Mouse (Mus musculus) mouse embryonic stem cell (cell line): ENCODE results near the gene Frmd4b.

ENCODE experiments used
- in situ Hi-C, 2 experiments: fragments of 300-500 bp; cut with MboI; formaldehyde crosslinking; loops; 1 replicate in 1 of 2; 3 replicates in 1 of 2; pipeline ENCODE4 v1.14.3; 2019 to 2020; ENCODE audit warnings: low sequenced_read_pairs in 2 of 2, low pct_unique_long_range_greater_than_20kb in 1 of 2, mixed read lengths in 1 of 2; ENCODE audit not compliant: unreplicated experiment in 1 of 2

Gene Frmd4b

GRCm38 (mm10) chr6:97409467-97410239, 207.7 kb downstream of the Frmd4b start:
- in situ Hi-C loops, result loop anchor here in 1 of 2 experiments (10.0 kb wide), 2 partner anchors 145 to 305 kb away; no protein-coding TSS in a partner anchor

GRCm38 (mm10) chr6:97407914-97408313, 209.4 kb downstream of the Frmd4b start:
- in situ Hi-C loops, result no loop called here

- in situ Hi-C loops, result no loop called here
These were observed 209.9 kb downstream of the Frmd4b start for GRCm38 (mm10) chr6:97407425-97407824.

- in situ Hi-C loops, result no loop called here
These were observed 212.0 kb downstream of the Frmd4b start for GRCm38 (mm10) chr6:97405311-97405710.

GRCm38 (mm10) chr6:97402822-97403472, 214.4 kb downstream of the Frmd4b start:
- in situ Hi-C loops, result no loop called here

GRCm38 (mm10) chr6:97400446-97400845, 216.9 kb downstream of the Frmd4b start:
- in situ Hi-C loops, result no loop called here

GRCm38 (mm10) chr6:97397935-97398334, 219.4 kb downstream of the Frmd4b start:
- in situ Hi-C loops, result no loop called here

GRCm38 (mm10) chr6:97396957-97397354, 220.4 kb downstream of the Frmd4b start:
- in situ Hi-C loops, result no loop called here

- in situ Hi-C loops, result no loop called here
These were observed 220.9 kb downstream of the Frmd4b start for GRCm38 (mm10) chr6:97396351-97396956.

- in situ Hi-C loops, result no loop called here
These were observed 221.6 kb downstream of the Frmd4b start for GRCm38 (mm10) chr6:97395477-97396350.

- in situ Hi-C loops, result no loop called here
These were observed 222.8 kb downstream of the Frmd4b start for GRCm38 (mm10) chr6:97394473-97395075.

GRCm38 (mm10) chr6:97392912-97393311, 224.4 kb downstream of the Frmd4b start:
- in situ Hi-C loops, result no loop called here

GRCm38 (mm10) chr6:97387388-97387787, 230.0 kb downstream of the Frmd4b start:
- in situ Hi-C loops, result no loop called here

GRCm38 (mm10) chr6:97384918-97385317, 232.4 kb downstream of the Frmd4b start:
- in situ Hi-C loops, result no loop called here

GRCm38 (mm10) chr6:97381275-97381674, 236.1 kb downstream of the Frmd4b start:
- in situ Hi-C loops, result no loop called here

GRCm38 (mm10) chr6:97370947-97371346, 246.4 kb downstream of the Frmd4b start:
- in situ Hi-C loops, result no loop called here

- in situ Hi-C loops, result no loop called here
These were observed 246.9 kb downstream of the Frmd4b start for GRCm38 (mm10) chr6:97370460-97370859.

- in situ Hi-C loops, result no loop called here
These were observed 253.5 kb downstream of the Frmd4b start for GRCm38 (mm10) chr6:97363846-97364245.
